ENCODE assay signal across 30 mouse cellular contexts in genomic region chr2:57176547-57176946, GRCm38 (mm10). TPM values are rescaled to one million over a fixed set of nuclear protein-coding genes. Genes with fewer than 3 reads are reported as not detected.
DNase-seq lines count a peak whose midpoint lies in the region; ATAC-seq and TF ChIP-seq lines count a peak whose summit lies in the region.
"Had no signal": no experiment of that assay in that cellular context is flagged by ENCODE, and none has a peak within 500 bp of the region (broad histone marks: within the 10 kb centered on the region; RNA-seq: fewer than 3 reads in every experiment).

No protein-coding gene starts in this region.

- 88% methylated on average over 7 of the region's 7 CpGs for WGBS in hindbrain, postnatal 0 days
- 42% methylated on average over 7 of the region's 7 CpGs for WGBS in liver, embryonic 12.5 days (ENCODE audit: insufficient replicate concordance)

- no peak overlapping the region for H3K9ac ChIP-seq in hindbrain, postnatal 0 days (replicated peaks; ENCODE audit: low read length)
- H3K9ac ChIP-seq in liver, embryonic 12.5 days, result no peak overlapping the region
- H3K9ac ChIP-seq: heart, embryonic 13.5 days; intestine, embryonic 15.5 days; liver, embryonic 15.5 days; lung, embryonic 14.5 days; midbrain, embryonic 13.5 days; neural tube, embryonic 15.5 days had no signal

- no peak overlapping the region for H3K4me3 ChIP-seq in hindbrain, postnatal 0 days (ENCODE audit: low read length)
- H3K4me3 ChIP-seq in layer of hippocampus, adult 2 months, result no peak overlapping the region
- no peak overlapping the region for H3K4me3 ChIP-seq in liver, embryonic 12.5 days
- H3K4me3 ChIP-seq: erythroblast, embryonic 14.5 days; gastrocnemius, adult 2 months; heart, adult 2 months; heart, embryonic 13.5 days; intestine, embryonic 15.5 days; liver, embryonic 15.5 days; megakaryocyte, embryonic 14.5 days; midbrain, embryonic 13.5 days; neural tube, embryonic 15.5 days had no signal

- H3K9me3 ChIP-seq in hindbrain, postnatal 0 days (ENCODE audit: low read length), result no peaks in the 10 kb centered on the region
- H3K9me3 ChIP-seq in liver, embryonic 12.5 days (replicated peaks), result no peaks in the 10 kb centered on the region
- H3K9me3 ChIP-seq: heart, embryonic 13.5 days; intestine, embryonic 15.5 days; liver, embryonic 15.5 days; megakaryocyte, embryonic 14.5 days; midbrain, embryonic 13.5 days; neural tube, embryonic 15.5 days had no signal

- TF ChIP-seq CTCF in hindbrain, postnatal 0 days (IDR thresholded peaks at IDR 0.05; ENCODE audit: low read depth), result no peak
- TF ChIP-seq CTCF in layer of hippocampus, adult 2 months (conservative IDR thresholded peaks at IDR 0.05), result no peak

- no peak overlapping the region for H3K4me2 ChIP-seq in hindbrain, postnatal 0 days (ENCODE audit: low read depth, low read length)
- no peak overlapping the region for H3K4me2 ChIP-seq in liver, embryonic 12.5 days
- H3K4me2 ChIP-seq: heart, embryonic 13.5 days; intestine, embryonic 15.5 days; liver, embryonic 15.5 days; lung, embryonic 14.5 days; midbrain, embryonic 13.5 days; neural tube, embryonic 15.5 days had no signal

- peak; percentile 21 for DNase-seq in thymus, postnatal 0 days (ENCODE audit: low spot score)
- no peak for DNase-seq in thymus, postnatal 4 days
- DNase-seq in hindbrain, postnatal 0 days (ENCODE audit: low spot score), result no peak
- no peak for DNase-seq in layer of hippocampus, adult 2 months (ENCODE audit: low spot score in 2 of 2)
- DNase-seq: adrenal gland, adult 2 months; adrenal gland, postnatal 36 days; cerebellum, adult 18-20 months; cerebellum, postnatal 10 days; gastrocnemius, adult 2 months; gastrocnemius, postnatal 36 days; heart, adult 2 months; heart, postnatal 10 days; kidney, adult 2 months; liver; lung, embryonic 14.5 days; thymus, postnatal 36 days had no signal

- ATAC-seq in common myeloid progenitor, adult 5-6 weeks (replicated peaks; ENCODE audit: low read depth, poor library complexity, severe bottlenecking), result peak; percentile 50
- peak; percentile 23; the same call in 1 of the 2 replicates for ATAC-seq in monocyte, adult 5-6 weeks (replicated peaks; ENCODE audit: insufficient number of reproducible peaks, low FRiP score, low TSS enrichment, poor library complexity, severe bottlenecking)
- no peak for ATAC-seq in hindbrain, postnatal 0 days
- no peak for ATAC-seq in liver, embryonic 12.5 days
- ATAC-seq: activated CD4-positive, CD25-positive, alpha-beta regulatory T cell, adult 4 months; forebrain, embryonic 16.5 days; hindbrain, embryonic 16.5 days; intestine, embryonic 15.5 days; midbrain, embryonic 13.5 days had no signal

- H3K36me3 ChIP-seq in hindbrain, postnatal 0 days (ENCODE audit: insufficient read depth, low read length), result no peaks in the 10 kb centered on the region
- H3K36me3 ChIP-seq in liver, embryonic 12.5 days, result no peaks in the 10 kb centered on the region
- H3K36me3 ChIP-seq: heart, embryonic 13.5 days; intestine, embryonic 15.5 days; liver, embryonic 15.5 days; midbrain, embryonic 13.5 days; neural tube, embryonic 15.5 days had no signal

- H3K27me3 ChIP-seq in hindbrain, postnatal 0 days (ENCODE audit: insufficient read depth, low read length), result no peaks in the 10 kb centered on the region
- H3K27me3 ChIP-seq in liver, embryonic 12.5 days (replicated peaks), result no peaks in the 10 kb centered on the region
- H3K27me3 ChIP-seq: heart, embryonic 13.5 days; intestine, embryonic 15.5 days; liver, embryonic 15.5 days; megakaryocyte, embryonic 14.5 days; midbrain, embryonic 13.5 days; neural tube, embryonic 15.5 days had no signal

- H3K4me1 ChIP-seq in hindbrain, postnatal 0 days (ENCODE audit: insufficient read depth, low read length), result no peaks in the 10 kb centered on the region
- peaks cover 9% of the 10 kb centered on the region; the same call in 1 of the 2 replicates for H3K4me1 ChIP-seq in liver, embryonic 12.5 days
- H3K4me1 ChIP-seq: midbrain, embryonic 13.5 days had no signal

- no peak overlapping the region for H3K27ac ChIP-seq in hindbrain, postnatal 0 days
- H3K27ac ChIP-seq in layer of hippocampus, adult 2 months, result no peak overlapping the region
- H3K27ac ChIP-seq in liver, embryonic 12.5 days, result no peak overlapping the region
- H3K27ac ChIP-seq: gastrocnemius, adult 2 months; heart, adult 2 months; heart, embryonic 13.5 days; intestine, embryonic 15.5 days; kidney, postnatal 0 days; liver, embryonic 15.5 days; midbrain, embryonic 13.5 days; neural tube, embryonic 15.5 days had no signal

RNA-seq across cellular contexts. Expression of gene Nr4a2, which starts 52.7 kb away (rescaled TPM):
- 0.71 and 0.85 TPM in 2 replicates for polyA plus RNA-seq in thymus, postnatal 0 days (2015; fragmentation: Nextera tagmentation; extraction: Ambion mirVana)
- total RNA-seq in common myeloid progenitor, adult 5-6 weeks (2017), result 3.7 and 5.5 TPM in 2 replicates
- 28.6 to 50.3 TPM (median 33.9 TPM) in 3 replicates for total RNA-seq in monocyte, adult 5-6 weeks (2017)
- total RNA-seq in hindbrain, postnatal 0 days (2014; rRNA removed), result 8.5 and 8.7 TPM in 2 replicates
- polyA plus RNA-seq in hindbrain, postnatal 0 days (2015; fragmentation: Nextera tagmentation; extraction: Ambion mirVana), result 8.6 and 11.2 TPM in 2 replicates
- 10 to 100 TPM; 52.5 to 55.0 TPM for total RNA-seq in layer of hippocampus, adult 2 months (2021)
- 0.90 and 0.99 TPM in 2 replicates for polyA plus RNA-seq in liver, embryonic 12.5 days (2016; fragmentation: Nextera tagmentation; extraction: Ambion mirVana)

Comparison
In these comparisons a context has a peak if more than half of its experiments do, and no peak if none do; other contexts are left out.
1. ATAC-seq: peak in common myeloid progenitor, adult 5-6 weeks (single experiment) and monocyte, adult 5-6 weeks (single experiment); none in hindbrain, postnatal 0 days (single experiment) and liver, embryonic 12.5 days (single experiment).